Mouse (Mus musculus) midbrain, embryonic 13.5 days (tissue): ENCODE results near the gene Med20. TPM values are rescaled to one million over a fixed set of nuclear protein-coding genes. Genes with fewer than 3 reads are reported as not detected.
"Not testable (repeated sequence)": the region's sequence is repeated elsewhere in the genome, so short reads cannot be mapped to it uniquely, and the experiment has no call there.

Source experiments
- ATAC-seq: fragments of 200-750 bp; cut with Nextera tagmentation; 2 replicates; pipeline ENCODE4 v1.8.0; 2017; ENCODE audit warnings: mild to moderate bottlenecking, moderate TSS enrichment, moderate library complexity
- H3K27ac ChIP-seq: fragments of 300-500 bp; sonication (generic); 2 replicates; pipeline ENCODE4 v1.5.1; 2015; ENCODE audit warnings: inconsistent platforms, mild to moderate bottlenecking, moderate library complexity
- H3K27me3 ChIP-seq: fragments of 300-500 bp; sonication (generic); 2 replicates; pipeline ENCODE4 v1.6.1; 2015; ENCODE audit warnings: mild to moderate bottlenecking, inconsistent platforms
- H3K36me3 ChIP-seq: fragments of 300-500 bp; sonication (generic); 2 replicates; pipeline ENCODE4 v1.6.1; 2015; ENCODE audit warnings: mild to moderate bottlenecking, inconsistent platforms
- H3K4me1 ChIP-seq: fragments of 300-500 bp; sonication (generic); replicated peaks from 2 replicates; pipeline ENCODE4 v1.6.1; 2015; ENCODE audit warnings: inconsistent platforms
- H3K4me2 ChIP-seq: fragments of 300-500 bp; sonication (generic); replicated peaks from 2 replicates; pipeline ENCODE4 v1.6.1; 2015; ENCODE audit warnings: moderate library complexity, mild to moderate bottlenecking, inconsistent platforms
- H3K4me3 ChIP-seq: fragments of 300-500 bp; sonication (generic); replicated peaks from 2 replicates; pipeline ENCODE4 v1.5.1; 2015; ENCODE audit warnings: mild to moderate bottlenecking, inconsistent platforms
- H3K9ac ChIP-seq: fragments of 300-500 bp; sonication (generic); replicated peaks from 2 replicates; pipeline ENCODE4 v1.6.1; 2015; ENCODE audit warnings: mild to moderate bottlenecking, inconsistent platforms
- H3K9me3 ChIP-seq: fragments of 300-500 bp; sonication (generic); 2 replicates; pipeline ENCODE4 v1.6.1; 2016; ENCODE audit warnings: mild to moderate bottlenecking, inconsistent platforms
- WGBS: fragments of 180-500 bp; shearing (Covaris S2); methylation state at CpG from one replicate; pipeline ENCODE4 v1.1.7; 2015; 5-methylcytosine and 5-hydroxymethylcytosine counted together
- polyA plus RNA-seq: library from polyadenylated mRNA; unstranded; fragments of >200 nt; fragmentation: Nextera tagmentation; extraction: Ambion mirVana; gene quantifications from 2 replicates; pipeline ENCODE4 v1.2.1, GENCODE M21; 2015

Gene Med20
- polyA plus RNA-seq, 1 experiment from 2014 or later = 44.3 TPM

DNA sequence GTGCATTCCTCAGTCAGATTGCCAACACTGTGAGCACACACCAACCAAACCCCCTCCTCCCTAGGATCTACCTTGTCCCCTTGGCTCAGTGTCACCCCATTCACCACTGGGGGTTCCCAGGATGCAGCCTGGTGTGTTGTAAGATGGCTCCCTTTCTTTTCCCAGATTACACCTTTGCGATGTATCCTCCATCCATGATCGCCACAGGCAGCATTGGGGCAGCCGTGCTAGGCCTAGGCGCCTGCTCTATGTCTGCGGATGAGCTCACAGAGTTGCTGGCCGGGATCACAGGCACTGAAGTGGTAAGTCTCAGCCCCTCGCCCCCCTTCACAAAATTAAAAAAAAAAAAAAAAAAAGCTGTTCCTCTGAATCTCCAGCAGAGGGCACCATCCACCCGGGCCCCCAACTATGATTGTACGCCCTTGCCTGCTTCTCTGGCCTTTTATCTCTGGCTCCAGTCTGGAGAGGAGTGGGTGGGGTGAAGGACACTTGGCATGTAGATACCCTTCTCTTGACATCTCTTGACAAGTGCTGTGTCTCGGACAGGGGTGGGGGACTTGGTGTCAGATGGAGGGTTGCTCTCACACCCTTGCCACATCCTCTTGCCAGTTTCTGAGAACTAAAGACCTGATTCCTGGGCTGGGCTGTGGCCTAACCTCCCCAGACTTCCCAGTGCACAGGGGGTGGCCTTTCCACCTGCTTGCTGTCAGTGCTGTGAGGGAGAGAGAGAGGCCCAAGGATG lies 13.4 kb upstream of the Med20 start:
- ATAC-seq = peak; percentile 13; the same call in 1 of the 2 replicates
- Histone ChIP-seq H3K4me3 (no peak overlapping the region), H3K27ac (peak overlapping the region; percentile 51; the same call in 1 of the 2 replicates), H3K4me1 (peaks cover 51% of the 10 kb centered on the region), H3K4me2 (peak overlapping the region; percentile 96; the same call in 1 of the 2 replicates), H3K9me3 (no peaks in the 10 kb centered on the region), H3K36me3 (peaks cover 46% of the 10 kb centered on the region), H3K27me3 (no peaks in the 10 kb centered on the region), H3K9ac (no peak overlapping the region)
- 21% methylated on average over 10 of the region's 10 CpGs for WGBS

- H3K4me3 ChIP-seq, H3K4me2 ChIP-seq, H3K27me3 ChIP-seq, H3K9ac ChIP-seq, H3K9me3 ChIP-seq: not testable (repeated sequence)
- Histone ChIP-seq H3K27ac (peak overlapping the region; percentile 51; the same call in 1 of the 2 replicates), H3K4me1 (peaks cover 49% of the 10 kb centered on the region), H3K36me3 (peaks cover 49% of the 10 kb centered on the region)
- WGBS = 84% methylated on average over 10 of the region's 10 CpGs
- ATAC-seq = 0 out of 2 replicates have a peak, but pooled peaks have one; percentile 5
Measured at GRCm38 (mm10) chr17:47598580-47599304, 12.6 kb upstream of the Med20 start.

DNA sequence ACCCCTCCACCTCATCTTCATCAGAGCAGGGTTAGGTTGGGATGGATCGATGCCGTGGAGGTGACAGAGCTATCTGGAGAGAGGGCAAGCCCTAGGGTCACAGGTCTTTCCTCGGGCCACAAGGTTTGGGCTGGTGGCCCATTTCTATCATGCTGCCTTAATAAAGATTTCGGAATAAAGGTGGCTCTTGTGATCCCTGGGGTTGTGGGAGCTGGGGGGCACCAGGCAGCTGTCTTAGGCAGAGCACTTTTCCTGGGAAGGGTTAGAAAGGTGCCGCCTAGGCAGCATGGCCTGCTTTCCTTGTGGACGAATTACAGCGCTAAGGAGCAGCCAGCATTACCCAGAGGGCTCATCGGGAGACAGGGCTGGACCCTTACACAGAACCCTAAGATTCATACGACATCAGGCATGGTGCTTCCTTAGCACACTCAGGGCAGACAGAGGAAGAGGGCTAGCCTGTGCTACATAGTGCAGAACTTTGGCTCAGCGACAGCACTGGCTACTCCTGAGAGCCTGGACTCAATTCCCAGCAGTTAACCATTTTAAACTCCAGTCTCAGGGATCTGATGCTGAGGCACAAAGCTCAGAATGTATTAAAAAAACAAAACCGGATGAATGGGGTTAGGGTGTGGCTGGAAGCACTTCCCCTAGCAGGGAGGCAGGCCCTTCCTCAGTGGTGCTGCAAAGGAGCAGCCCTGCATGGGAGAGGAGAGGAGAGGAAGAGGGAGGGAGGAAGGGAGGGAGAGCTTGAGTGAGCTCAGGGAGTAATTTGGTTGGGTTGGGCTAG lies 11.7 kb upstream of the Med20 start:
- Histone ChIP-seq H3K4me1 (peaks cover 39% of the 10 kb centered on the region), H3K9me3 (no peaks in the 10 kb centered on the region), H3K27ac (no peak overlapping the region), H3K4me2 (no peak overlapping the region), H3K4me3 (no peak overlapping the region), H3K27me3 (no peaks in the 10 kb centered on the region), H3K9ac (no peak overlapping the region), H3K36me3 (peaks cover 59% of the 10 kb centered on the region)
- no peak for ATAC-seq
- 82% methylated on average over 11 of the region's 11 CpGs for WGBS

DNA sequence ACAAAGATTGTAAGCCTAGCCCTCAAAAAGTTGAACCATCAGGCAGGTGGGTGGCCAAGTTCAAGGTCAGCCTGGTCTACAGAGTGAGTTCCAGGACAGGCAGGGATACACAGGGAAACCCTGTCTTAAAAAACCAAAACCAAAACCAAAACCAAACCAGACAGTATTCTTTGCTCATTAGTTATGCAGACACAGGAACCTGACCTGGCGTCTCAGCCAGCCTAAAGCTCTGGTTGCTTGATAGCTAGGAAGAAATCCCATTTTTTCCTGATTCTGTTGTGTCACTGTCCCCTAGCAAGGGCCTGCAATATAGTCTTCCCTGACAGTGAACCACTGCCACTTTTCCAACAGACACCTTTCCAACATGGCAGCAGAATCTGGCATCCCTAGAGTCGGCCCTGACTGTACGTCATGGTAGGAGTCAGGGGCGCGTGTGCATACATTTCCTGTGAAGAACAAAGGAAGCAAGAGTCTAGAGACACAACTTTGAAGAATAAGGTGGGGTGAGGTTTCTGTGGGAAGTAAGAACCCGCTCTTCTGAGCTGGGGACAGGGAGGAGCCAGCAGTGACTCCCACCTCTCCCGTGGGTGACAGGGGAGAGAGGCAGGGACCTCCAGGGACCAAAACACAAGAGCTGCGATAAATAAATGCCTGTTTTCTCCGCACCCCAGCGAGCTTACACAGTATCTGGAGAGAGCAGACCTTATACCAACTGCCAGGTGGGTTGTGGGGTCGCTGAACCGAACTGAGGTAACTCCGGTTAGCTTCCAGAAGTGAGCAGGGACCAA lies 10.6 kb upstream of the Med20 start:
- Histone ChIP-seq H3K9me3 (no peaks in the 10 kb centered on the region), H3K4me2 (no peak overlapping the region), H3K4me1 (peaks cover 28% of the 10 kb centered on the region), H3K27ac (no peak overlapping the region), H3K9ac (no peak overlapping the region), H3K27me3 (no peaks in the 10 kb centered on the region), H3K36me3 (peaks cover 69% of the 10 kb centered on the region), H3K4me3 (no peak overlapping the region)
- ATAC-seq = no peak
- WGBS = 90% methylated on average over 13 of the region's 13 CpGs

DNA sequence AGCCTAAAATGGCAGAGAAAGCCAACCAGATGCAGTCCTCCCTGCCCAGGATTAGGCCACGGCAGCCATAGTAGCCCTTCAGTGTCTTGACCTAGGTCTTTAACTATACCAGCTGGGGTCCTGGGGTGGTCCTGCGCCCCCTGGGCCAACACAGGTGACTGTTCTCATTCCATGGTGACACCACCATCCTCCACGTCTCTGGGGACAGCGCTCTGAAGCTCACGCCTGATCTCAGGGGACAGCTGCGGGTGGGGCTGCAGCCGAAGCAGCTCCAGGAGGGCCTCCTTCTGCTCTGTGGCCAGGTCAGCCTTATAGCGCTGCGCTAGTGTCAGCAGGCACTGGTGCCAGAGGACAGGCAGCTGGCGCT lies 10.0 kb upstream of the Med20 start:
- WGBS = 93% methylated on average over 10 of the region's 10 CpGs
- no peak for ATAC-seq
- H3K4me3 ChIP-seq = no peak overlapping the region
- peaks cover 75% of the 10 kb centered on the region for H3K36me3 ChIP-seq
- no peaks in the 10 kb centered on the region for H3K9me3 ChIP-seq
- H3K4me2 ChIP-seq = no peak overlapping the region
- peaks cover 23% of the 10 kb centered on the region for H3K4me1 ChIP-seq
- no peak overlapping the region for H3K9ac ChIP-seq
- H3K27me3 ChIP-seq = no peaks in the 10 kb centered on the region
- H3K27ac ChIP-seq = no peak overlapping the region

DNA sequence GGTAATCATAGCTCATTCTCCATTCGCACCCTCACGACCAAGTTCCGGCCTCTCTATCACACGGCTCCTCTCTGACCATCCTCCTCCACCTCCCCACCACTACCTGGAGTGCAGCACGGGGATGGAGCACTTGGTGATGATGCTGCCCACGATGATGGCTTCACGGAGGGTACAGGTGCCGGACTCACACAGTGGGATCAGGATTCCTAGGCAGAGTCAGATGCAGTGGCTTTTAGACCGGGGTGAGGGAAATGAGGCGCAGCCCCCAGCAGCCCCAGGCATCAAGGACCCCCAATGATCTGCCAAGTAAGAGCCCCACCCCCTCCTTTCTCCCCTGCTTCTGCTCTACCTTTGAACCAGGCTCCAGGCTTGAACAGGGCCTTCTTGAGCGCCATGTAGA lies 9.1 kb upstream of the Med20 start:
- Histone ChIP-seq H3K36me3 (peaks cover 83% of the 10 kb centered on the region), H3K4me1 (peaks cover 13% of the 10 kb centered on the region), H3K4me3 (no peak overlapping the region), H3K27me3 (no peaks in the 10 kb centered on the region), H3K9ac (no peak overlapping the region), H3K27ac (no peak overlapping the region), H3K9me3 (no peaks in the 10 kb centered on the region), H3K4me2 (no peak overlapping the region)
- 95% methylated on average over 11 of the region's 11 CpGs for WGBS
- ATAC-seq = no peak

- no peaks in the 10 kb centered on the region for H3K9me3 ChIP-seq
- H3K9ac ChIP-seq = no peak overlapping the region
- H3K4me3 ChIP-seq = no peak overlapping the region
- H3K4me1 ChIP-seq = peaks cover 14% of the 10 kb centered on the region
- no peak overlapping the region for H3K27ac ChIP-seq
- ATAC-seq = no peak
- H3K4me2 ChIP-seq = no peak overlapping the region
- WGBS = 72% methylated on average over 5 of the region's 5 CpGs
- peaks cover 72% of the 10 kb centered on the region for H3K36me3 ChIP-seq
- no peaks in the 10 kb centered on the region for H3K27me3 ChIP-seq
Measured at GRCm38 (mm10) chr17:47606220-47606619, 5.2 kb upstream of the Med20 start.

- no peak for ATAC-seq
- no peak overlapping the region for H3K4me3 ChIP-seq
- 0 out of 2 replicates have a peak overlapping the region, but pooled peaks have one; percentile 68 for H3K4me2 ChIP-seq
- no peaks in the 10 kb centered on the region for H3K27me3 ChIP-seq
- 95% methylated on average over 4 of the region's 4 CpGs for WGBS
- H3K9me3 ChIP-seq = no peaks in the 10 kb centered on the region
- no peak overlapping the region for H3K27ac ChIP-seq
- H3K4me1 ChIP-seq = peaks cover 26% of the 10 kb centered on the region
- H3K9ac ChIP-seq = no peak overlapping the region
- peaks cover 53% of the 10 kb centered on the region for H3K36me3 ChIP-seq
Measured at GRCm38 (mm10) chr17:47609182-47609581, 2.2 kb upstream of the Med20 start.

- H3K27me3 ChIP-seq = no peaks in the 10 kb centered on the region
- no peak overlapping the region; the same call in 1 of the 2 replicates for H3K27ac ChIP-seq
- no peaks in the 10 kb centered on the region for H3K9me3 ChIP-seq
- H3K4me2 ChIP-seq = peak overlapping the region; percentile 68
- H3K36me3 ChIP-seq = peaks cover 46% of the 10 kb centered on the region
- peak overlapping the region; percentile 54 for H3K4me3 ChIP-seq
- peak overlapping the region; percentile 71 for H3K9ac ChIP-seq
- WGBS = under 1% methylated on average over 13 of the region's 13 CpGs
- ATAC-seq = no peak
- H3K4me1 ChIP-seq = peaks cover 26% of the 10 kb centered on the region
Measured at GRCm38 (mm10) chr17:47611661-47611982, 240 bp downstream of the Med20 start.

DNA sequence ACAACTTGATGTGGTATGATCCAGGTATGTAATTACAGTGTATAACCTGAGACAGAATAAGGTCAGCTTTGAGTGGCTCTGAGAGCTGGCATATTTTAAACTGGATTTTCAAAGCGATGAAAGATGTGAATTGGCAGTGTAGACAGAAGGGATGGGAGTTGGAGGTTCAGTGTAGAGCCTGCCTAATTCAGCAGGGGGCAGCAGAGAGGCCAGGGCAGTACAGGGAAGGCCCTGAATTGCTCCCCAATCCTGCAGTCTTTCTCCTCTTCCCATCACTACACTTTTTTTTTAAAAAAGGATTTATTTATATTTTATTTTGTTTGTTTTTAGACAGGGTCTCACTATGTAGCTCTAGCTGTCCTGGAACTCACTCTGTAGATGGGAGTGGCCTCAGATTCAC lies 2.6 kb downstream of the Med20 start:
- Histone ChIP-seq H3K27ac (no peak overlapping the region), H3K4me3 (no peak overlapping the region), H3K9ac (no peak overlapping the region), H3K4me2 (no peak overlapping the region), H3K27me3 (no peaks in the 10 kb centered on the region), H3K4me1 (peaks cover 26% of the 10 kb centered on the region), H3K9me3 (no peaks in the 10 kb centered on the region), H3K36me3 (peaks cover 44% of the 10 kb centered on the region)
- ATAC-seq = no peak
- WGBS = 82% methylated on average over 1 of the region's 1 CpGs

DNA sequence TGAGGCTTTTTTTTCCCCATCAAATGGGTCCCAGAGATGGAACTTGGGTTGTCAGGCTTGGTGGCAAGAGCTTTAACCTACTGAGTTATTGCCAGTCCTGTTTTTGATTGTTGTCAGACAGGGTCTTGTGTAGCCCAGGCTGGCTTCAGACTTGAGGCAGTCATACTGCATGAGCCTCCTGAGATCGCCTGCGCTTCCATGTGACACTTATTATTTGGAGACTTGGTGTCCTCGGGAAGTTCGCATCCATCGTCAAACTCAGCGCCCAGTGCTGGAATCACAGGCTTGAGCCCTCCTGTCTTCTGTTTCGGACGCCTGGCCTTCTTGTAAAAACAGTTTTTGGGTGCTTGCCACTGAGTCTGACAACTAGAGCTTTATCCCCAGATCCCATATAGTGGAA lies 4.7 kb downstream of the Med20 start:
- Histone ChIP-seq H3K27me3 (no peaks in the 10 kb centered on the region), H3K4me2 (no peak overlapping the region), H3K36me3 (peaks cover 60% of the 10 kb centered on the region), H3K9me3 (no peaks in the 10 kb centered on the region), H3K9ac (no peak overlapping the region), H3K4me1 (peaks cover 13% of the 10 kb centered on the region), H3K27ac (no peak overlapping the region), H3K4me3 (no peak overlapping the region)
- no peak for ATAC-seq
- 97% methylated on average over 8 of the region's 8 CpGs for WGBS
